Mouse (Mus musculus) lung, postnatal 4 days (tissue): ENCODE measurements around the gene Hoxa10.

Experiments
- DNase-seq, 2 experiments: peaks; one replicate each; pipeline ENCODE4 v3.0.0; 2021

Gene Hoxa10

GRCm38 (mm10) chr6:52217459-52217768 lies 23.2 kb downstream of the Hoxa10 start:
- DNase-seq, result peak; percentile 55 to 81

- DNase-seq, result peak in 1 of 2 experiments; percentile 37
These were observed 23.8 kb downstream of the Hoxa10 start for GRCm38 (mm10) chr6:52216691-52217458.

GRCm38 (mm10) chr6:52215771-52216535 lies 24.7 kb downstream of the Hoxa10 start:
- peak in 1 of 2 experiments; percentile 6 for DNase-seq

GRCm38 (mm10) chr6:52215070-52215469 lies 25.6 kb downstream of the Hoxa10 start:
- no peak for DNase-seq

GRCm38 (mm10) chr6:52214271-52214670 lies 26.4 kb downstream of the Hoxa10 start:
- no peak for DNase-seq

GRCm38 (mm10) chr6:52213119-52213986 lies 27.3 kb downstream of the Hoxa10 start, which contains the start of the genes Hoxa3 and Gm28308:
TSS of gene Hoxa3 (minus strand) at chr6:52213336.
TSS of gene Gm28308 (minus strand) at chr6:52213339.
- DNase-seq, result peak; percentile 53 to 70

GRCm38 (mm10) chr6:52212556-52213118 lies 28.0 kb downstream of the Hoxa10 start:
- DNase-seq, result peak in 1 of 2 experiments; percentile 47

- DNase-seq, result peak in 1 of 2 experiments; percentile 33
These were observed 28.7 kb downstream of the Hoxa10 start for GRCm38 (mm10) chr6:52211961-52212360.

GRCm38 (mm10) chr6:52211170-52211935 lies 29.3 kb downstream of the Hoxa10 start:
- DNase-seq, result peak; percentile 86 to 88

GRCm38 (mm10) chr6:52209685-52210046 lies 31.0 kb downstream of the Hoxa10 start:
- DNase-seq, result no peak

GRCm38 (mm10) chr6:52208868-52209684 lies 31.6 kb downstream of the Hoxa10 start:
- DNase-seq, result no peak

- peak; percentile 65 to 79 for DNase-seq
These were observed 32.4 kb downstream of the Hoxa10 start, which contains the start of gene Hoxa6 for GRCm38 (mm10) chr6:52208072-52208867. TSS of gene Hoxa6 (minus strand) at chr6:52208722.

- no peak for DNase-seq
These were observed 33.0 kb downstream of the Hoxa10 start for GRCm38 (mm10) chr6:52207684-52207976.

GRCm38 (mm10) chr6:52206882-52207683 lies 33.6 kb downstream of the Hoxa10 start:
- no peak for DNase-seq

GRCm38 (mm10) chr6:52205638-52206621 lies 34.7 kb downstream of the Hoxa10 start:
- DNase-seq, result peak in 1 of 2 experiments; percentile 38

- no peak for DNase-seq
These were observed 35.4 kb downstream of the Hoxa10 start for GRCm38 (mm10) chr6:52205221-52205620.

GRCm38 (mm10) chr6:52204050-52204752 lies 36.5 kb downstream of the Hoxa10 start, which contains the start of gene Hoxa5:
TSS of gene Hoxa5 (minus strand) at chr6:52204587.
- DNase-seq, result peak; percentile 92 to 93
